Mouse (Mus musculus): ENCODE results near the gene Zfp84. TPM values are rescaled to one million over a fixed set of nuclear protein-coding genes. Genes with fewer than 3 reads are reported as not detected.
"Not testable (repeated sequence)": the region's sequence is repeated elsewhere in the genome, so short reads cannot be mapped to it uniquely, and the experiment has no call there.

Zfp84 gene
- total RNA-seq (2017) = 22.0 and 26.1 TPM in 2 replicates

DNA sequence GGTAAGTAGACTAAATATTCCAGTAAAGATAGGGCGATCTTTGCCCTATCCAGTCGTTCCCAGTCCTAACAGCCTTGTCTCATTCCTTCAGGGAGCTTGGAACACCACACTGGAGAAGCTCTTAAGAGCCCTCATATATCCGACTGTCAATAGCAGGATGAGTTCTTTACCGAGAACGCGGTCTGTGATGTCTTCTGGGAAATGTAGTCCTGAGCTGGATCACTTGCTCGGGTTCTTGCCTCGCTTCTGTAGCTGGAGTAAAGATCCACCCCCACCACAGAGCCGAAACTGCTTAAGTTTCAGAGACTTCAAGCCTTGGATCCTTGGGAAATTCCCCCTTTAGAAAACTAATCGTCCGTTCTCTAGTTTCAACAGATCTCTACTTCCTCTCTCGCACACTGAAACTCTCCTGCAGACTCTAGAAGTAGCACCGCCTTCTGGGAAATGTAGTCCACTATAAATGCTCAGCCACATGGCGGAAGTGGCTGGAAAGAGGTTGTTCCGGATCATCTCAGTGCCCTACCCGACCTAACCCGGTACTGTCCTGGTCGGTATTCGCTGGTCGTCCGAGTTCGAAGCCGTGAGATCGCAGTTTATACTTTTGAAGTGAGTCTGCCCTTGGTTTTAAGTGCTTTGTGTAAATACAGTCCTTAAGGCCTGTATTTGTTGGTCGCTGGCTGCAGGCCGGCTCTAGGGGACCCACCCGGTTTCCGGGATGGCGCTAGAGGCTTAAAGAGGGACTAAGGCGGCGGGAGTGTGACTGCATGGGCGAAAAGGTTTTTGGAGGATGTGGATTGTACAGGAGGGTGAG lies at the start of gene Zfp84:
Gene Zfp84 (plus strand): TSS at position 463 of the 811 bp plus-strand sequence.
- ATAC-seq (replicated peaks; ENCODE audit: low read depth, poor library complexity, severe bottlenecking) = peak; percentile 94

DNA sequence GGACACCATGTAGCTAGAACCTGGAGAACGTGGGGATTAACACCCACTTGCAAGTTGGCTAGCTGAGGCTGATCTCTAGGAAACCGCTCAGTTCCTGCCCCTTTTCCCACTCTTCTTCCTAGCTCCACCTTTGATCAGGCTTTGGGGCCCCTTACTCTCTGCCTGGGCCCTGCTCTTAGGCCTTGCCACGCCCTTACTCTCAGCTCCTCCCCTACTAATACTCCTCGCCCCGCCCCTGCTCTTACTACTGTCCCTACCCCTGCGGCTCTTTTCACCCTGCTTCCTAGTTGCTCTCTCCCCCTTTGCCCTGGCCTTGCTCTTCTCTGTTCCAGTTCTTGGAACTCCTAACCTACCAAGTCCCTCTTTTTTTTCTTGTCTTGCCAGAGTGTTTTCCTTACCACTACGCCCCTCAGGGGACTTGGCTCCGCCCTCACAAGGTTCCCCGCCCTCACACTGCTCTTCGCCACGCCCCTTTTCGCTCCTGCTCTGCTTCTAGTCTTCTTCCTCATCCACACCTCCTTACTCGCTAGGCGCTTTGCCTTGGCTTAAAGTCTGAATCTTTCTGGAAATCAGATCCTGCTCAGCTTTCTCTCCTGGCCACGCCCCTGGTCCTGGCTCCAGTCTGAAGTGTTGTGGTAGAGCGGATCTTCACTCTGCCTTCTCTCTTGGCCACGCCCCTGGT lies 42.8 kb upstream of the Zfp84 start:
- ATAC-seq (replicated peaks; ENCODE audit: low read depth, poor library complexity, severe bottlenecking) = peak; percentile 60; the same call in 1 of the 2 replicates

DNA sequence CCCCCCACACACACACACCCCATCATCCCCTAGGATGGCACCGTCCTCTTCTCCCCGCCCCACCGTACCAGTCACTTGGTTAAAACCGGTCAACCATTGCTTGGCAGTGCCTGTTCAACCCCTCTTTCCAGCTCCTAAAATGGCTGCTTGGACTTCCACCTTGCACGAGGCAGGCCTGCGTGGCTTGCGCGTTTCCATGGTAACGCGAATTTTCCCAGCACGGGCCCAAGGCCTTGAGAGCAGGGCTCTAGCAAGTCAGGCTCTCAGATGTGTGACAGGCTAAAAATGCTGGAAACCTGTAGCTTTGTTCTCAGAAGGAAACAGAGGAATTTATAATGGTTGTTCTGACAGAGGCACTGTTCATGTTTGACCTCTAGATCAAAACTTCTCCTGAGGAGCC lies 41.5 kb upstream of the Zfp84 start, which contains the start of gene Catsperg2:
Gene Catsperg2 (minus strand): TSS at position 173 of the 400 bp plus-strand sequence.
- not testable (repeated sequence) for ATAC-seq (replicated peaks; ENCODE audit: low read depth, poor library complexity, severe bottlenecking)

DNA sequence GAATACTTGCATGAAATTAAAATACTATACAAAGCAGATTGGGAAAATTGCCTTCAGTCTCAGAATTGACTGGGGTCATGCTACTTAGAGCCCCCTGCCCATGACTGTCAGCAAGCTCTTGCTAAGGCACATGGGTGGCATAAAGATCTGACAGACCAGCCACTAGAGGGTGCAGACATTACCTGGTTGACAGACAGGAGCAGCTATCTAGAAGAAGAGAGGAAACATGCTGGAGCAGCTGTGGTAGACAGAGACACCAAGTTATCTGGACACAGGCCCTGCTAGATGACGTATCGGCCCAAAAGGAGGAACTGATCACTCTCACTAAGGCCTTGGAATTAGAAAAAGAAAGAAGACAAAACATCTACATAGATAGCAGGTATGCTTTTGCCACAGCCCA lies 40.3 kb upstream of the Zfp84 start:
- ATAC-seq (replicated peaks; ENCODE audit: low read depth, poor library complexity, severe bottlenecking) = no peak

DNA sequence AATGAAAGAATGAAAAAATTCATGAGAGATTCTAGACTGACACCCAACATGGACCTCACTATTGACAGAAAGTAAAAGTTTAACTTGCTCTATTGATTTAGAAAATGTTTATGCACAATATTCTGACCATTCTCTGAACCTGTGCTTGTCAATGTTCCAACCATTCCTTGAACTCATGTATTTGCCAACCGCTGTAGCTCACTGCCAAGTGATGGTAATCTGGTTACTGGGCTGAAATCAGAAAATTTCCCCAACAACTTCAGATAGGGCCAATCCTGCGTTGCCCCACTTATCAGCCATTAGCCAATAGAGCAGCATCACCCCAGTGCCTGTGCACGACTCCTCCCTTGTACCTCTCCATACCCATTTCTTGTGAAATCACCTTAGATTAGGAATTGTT lies 26.1 kb upstream of the Zfp84 start:
- ATAC-seq (replicated peaks; ENCODE audit: low read depth, poor library complexity, severe bottlenecking) = no peak

DNA sequence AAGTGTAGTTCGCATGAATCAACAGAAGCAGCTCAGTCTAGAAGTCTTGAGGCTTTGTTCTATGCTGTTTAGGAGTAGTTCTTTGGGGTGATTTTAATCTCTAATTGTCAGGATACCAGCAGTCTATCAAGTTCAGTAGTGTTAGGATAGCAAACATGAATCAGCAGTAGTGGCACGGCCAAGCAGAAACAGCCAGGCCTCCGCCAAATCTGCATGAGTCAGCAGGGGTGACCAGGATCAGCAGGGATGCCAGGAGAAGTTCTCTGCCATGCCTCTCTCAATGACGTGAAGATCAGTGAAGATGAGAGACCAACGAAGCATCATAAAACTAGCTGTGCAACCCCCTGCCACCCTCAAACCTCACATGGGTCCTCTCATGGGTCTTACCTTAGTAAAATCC lies 7.9 kb upstream of the Zfp84 start:
- ATAC-seq (replicated peaks; ENCODE audit: low read depth, poor library complexity, severe bottlenecking) = no peak

DNA sequence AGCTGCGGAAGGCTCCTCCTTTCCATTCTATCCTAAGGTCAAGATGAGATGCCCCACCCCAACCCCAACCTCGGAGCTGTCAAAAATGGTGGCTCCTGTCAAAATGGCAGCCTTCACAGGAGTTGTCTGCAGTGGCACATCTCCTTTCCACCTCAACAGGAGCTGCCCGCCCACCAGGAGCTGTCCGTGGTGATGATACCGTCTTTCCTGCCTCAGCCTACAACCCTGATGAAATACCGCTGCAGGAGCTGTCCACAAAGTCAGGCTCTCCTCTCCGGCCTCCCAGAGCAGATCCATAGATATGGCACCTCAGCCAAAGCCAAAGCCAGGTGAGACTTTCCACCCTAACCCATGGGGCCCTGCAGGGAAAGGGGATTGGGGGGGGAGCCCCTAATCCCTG lies 3.6 kb upstream of the Zfp84 start:
- ATAC-seq (replicated peaks; ENCODE audit: low read depth, poor library complexity, severe bottlenecking) = no peak

DNA sequence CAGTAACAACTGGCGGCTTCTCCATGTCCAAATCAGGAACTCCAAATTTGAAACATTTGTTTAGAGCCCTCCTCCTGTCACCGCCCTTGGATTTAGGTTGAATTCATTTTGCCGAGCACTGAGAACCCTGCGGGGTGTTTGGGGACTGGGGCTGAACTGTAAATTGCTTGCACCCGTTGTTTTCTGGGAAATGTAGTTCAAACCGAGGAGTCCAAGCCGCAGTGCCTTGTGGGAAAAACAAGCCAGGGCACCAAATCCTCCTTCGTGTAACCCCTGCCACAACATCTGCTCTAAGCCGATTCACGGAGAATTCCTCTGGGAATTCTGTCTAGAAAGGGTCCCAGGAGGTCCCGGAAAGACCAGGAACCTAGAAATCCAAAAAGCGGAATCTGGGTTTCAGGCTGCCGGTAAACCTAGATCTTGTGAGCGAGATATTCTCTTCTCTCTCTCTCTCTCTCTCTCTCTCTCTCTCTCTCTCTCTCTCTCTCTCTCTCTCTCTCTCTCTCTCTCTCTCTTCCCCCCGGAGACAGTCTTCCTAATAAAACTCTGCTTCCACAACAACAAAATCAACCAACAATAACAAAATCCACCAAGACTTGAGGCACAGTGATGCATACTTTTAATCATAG lies 1.2 kb upstream of the Zfp84 start:
- peak; percentile 71 for ATAC-seq (replicated peaks; ENCODE audit: low read depth, poor library complexity, severe bottlenecking)

DNA sequence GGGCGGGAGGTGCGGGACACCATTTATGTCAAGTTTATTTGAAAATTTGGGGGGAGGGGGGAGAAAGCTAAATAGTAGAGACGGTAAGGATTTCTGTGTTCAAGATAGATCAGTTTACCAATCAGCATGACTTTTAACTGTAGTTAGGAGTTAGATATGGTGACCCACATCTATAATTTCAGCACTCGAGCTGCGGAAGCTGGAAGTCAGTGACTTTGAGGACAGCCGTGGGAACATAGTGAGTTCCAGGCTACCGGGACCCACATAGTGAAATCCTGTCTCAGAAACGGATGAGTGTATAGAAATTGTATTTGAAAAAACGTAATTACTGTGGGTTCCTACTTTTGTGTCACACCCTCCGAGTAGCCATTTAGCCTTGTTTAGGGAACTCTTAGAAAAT lies 628 bp downstream of the Zfp84 start:
- ATAC-seq (replicated peaks; ENCODE audit: low read depth, poor library complexity, severe bottlenecking) = no peak

DNA sequence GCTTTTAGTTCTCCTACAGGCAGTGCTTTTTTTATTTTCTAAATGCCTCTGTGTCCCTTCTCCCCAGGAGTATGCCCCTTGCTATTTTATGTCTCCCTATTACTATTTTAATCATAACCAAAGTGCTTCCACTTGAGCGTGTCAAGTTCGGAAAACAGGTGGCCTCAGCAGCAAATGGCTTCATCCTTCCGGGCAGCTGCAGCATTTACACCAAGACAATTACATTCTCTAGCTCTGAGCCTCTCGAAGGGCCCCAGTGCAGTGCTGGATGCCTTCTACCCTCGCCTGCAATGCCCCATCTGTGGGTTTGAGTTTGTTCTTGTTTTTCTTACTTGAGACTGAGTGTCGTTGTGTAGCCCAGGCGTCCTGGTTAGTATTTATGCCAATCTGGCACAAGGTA lies 5.2 kb downstream of the Zfp84 start:
- ATAC-seq (replicated peaks; ENCODE audit: low read depth, poor library complexity, severe bottlenecking) = no peak

DNA sequence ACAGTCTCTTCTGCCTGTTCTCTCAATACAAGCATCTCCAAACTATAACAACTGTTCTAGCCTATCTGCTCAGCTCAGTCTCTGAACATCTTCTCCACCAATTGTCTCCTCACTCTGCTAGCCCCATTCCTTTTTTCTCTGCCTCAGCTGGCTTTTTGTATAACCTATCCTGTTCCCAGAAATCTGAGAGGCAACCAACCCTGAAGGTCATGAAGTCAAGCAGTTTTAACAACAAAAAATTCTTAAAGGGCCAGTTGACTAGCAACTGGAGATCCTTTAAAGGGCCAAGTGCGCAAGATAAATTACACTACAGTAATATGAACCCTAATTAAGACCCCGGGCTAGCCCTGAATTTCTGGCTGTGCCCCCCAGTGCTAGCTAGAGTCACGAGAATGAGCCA lies 6.0 kb downstream of the Zfp84 start:
- no peak for ATAC-seq (replicated peaks; ENCODE audit: low read depth, poor library complexity, severe bottlenecking)

DNA sequence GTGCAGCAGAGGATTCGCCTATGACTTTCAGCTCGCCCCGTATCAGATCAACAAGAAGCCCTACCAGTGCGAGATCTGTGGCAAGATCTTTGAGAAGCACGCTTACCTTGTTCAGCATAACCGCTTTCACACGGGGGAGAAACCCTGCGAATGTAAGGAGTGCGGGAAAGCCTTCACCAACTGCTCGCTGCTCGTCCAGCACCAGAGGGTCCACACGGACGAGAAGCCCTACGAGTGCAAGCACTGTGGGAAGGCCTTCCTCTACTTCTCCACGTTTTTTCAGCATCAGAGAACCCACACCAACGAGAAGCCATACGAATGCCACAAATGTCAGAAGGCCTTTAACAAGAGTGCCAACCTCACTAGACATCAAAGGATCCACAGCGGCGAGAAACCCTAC lies 8.2 kb downstream of the Zfp84 start:
- ATAC-seq (replicated peaks; ENCODE audit: low read depth, poor library complexity, severe bottlenecking) = no peak

DNA sequence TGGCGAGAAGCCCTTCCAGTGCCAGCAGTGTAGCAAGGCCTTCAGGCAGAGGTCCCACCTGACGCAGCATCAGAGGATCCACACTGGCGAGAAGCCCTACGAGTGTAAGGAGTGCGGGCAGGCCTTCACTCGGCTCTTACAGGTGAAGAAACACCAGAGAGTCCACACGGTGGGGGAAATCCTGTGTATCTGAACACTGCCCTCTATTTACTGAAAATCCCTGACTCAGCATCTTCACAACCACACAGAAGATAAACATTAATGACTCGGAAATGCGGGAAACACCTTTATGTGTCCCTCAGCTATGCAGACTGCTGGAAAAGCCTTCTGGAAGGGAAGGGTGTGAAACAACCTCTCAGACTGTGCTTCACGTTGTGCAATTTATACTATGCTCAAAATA lies 9.0 kb downstream of the Zfp84 start:
- no peak for ATAC-seq (replicated peaks; ENCODE audit: low read depth, poor library complexity, severe bottlenecking)

DNA sequence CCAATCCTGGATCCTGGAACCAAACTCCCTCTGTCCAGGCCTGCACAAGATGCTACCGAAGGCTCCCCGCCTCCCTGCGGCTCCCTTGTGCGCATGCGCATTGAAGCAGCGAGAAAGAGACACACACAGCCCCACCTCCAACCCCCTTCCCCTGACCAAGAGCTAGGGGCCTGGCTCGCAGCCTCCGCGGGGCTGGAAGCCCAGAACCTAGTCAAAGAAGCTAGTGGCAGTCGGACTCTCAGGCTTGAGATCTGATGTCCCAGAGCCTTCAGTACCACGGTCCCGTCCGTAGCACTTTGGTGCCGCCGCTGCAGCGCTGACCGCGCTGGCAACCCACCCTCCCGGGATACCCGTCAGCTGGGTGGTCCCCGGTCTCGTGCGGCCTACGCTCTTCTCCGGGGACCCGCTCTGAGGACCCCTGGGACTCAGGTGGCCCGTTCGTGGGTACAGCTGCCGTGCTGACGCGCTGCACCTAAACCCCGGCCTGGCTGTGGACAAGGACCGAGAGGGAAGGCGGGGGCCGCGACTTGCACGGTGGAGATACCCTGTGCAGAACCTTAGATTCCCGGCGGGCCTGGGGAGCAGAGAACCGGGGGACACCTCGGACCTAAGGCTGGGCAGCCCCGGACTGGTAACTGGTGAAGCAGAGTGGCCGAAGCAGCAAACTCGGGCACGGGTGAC lies 15.7 kb downstream of the Zfp84 start, which contains the start of gene Zfp30:
Gene Zfp30 (plus strand): TSS at position 128 of the 681 bp plus-strand sequence.
- peak; percentile 96 for ATAC-seq (replicated peaks; ENCODE audit: low read depth, poor library complexity, severe bottlenecking)

DNA sequence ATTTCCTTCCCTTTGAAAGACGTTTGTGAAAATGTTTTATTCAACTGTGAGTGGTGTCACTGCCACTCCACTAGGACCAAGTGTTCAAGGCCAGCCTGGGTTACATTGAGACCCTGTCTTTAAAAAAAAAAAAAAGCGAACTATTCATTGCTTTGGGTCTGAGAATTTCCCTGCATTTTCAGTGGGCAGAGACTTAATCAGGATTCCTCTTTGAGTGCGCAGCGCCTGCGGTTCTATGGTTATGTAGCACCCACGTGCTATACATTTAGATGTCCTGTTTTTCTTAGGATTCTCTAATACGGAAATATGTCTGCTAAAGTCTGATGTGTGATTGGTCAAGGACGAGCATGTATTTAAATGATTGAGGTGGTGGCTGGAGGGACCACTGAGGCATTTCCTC lies 16.7 kb downstream of the Zfp84 start:
- no peak for ATAC-seq (replicated peaks; ENCODE audit: low read depth, poor library complexity, severe bottlenecking)

DNA sequence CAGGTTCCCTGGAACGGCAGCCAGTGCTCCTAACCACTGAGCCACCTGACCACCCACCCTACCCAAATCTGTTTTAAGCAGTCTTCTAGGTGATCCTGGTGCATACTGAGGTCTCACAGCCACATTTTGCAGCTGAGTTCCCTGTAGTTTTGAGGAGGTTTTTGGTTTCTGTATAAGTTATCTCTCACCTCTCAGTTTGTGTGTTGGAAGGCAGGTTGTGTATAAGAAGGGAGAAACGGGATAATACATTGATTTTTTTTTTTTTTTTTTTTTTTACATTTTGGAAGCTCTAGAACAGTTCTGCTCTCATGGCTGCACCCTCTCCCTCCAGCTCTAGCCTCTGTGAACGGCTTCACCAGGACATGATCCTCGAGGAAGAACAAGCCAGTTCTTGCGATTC lies 17.5 kb downstream of the Zfp84 start:
- ATAC-seq (replicated peaks; ENCODE audit: low read depth, poor library complexity, severe bottlenecking) = no peak

DNA sequence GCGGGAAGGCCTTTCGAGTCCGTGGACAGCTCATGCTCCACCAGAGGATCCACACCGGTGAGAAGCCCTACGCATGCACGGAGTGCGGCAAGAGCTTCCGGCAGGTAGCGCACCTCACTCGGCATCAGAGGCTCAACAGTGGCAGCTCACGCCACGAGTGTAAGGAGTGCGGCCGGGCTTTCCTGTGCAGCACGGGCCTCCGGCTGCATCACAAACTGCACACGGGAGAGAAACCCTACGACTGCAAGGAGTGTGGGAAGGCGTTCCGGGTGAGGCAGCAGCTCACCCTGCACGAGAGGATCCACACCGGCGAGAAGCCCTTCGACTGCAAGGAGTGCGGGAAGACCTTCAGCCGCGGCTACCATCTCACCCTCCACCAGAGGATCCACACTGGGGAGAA lies 24.6 kb downstream of the Zfp84 start:
- no peak for ATAC-seq (replicated peaks; ENCODE audit: low read depth, poor library complexity, severe bottlenecking)

DNA sequence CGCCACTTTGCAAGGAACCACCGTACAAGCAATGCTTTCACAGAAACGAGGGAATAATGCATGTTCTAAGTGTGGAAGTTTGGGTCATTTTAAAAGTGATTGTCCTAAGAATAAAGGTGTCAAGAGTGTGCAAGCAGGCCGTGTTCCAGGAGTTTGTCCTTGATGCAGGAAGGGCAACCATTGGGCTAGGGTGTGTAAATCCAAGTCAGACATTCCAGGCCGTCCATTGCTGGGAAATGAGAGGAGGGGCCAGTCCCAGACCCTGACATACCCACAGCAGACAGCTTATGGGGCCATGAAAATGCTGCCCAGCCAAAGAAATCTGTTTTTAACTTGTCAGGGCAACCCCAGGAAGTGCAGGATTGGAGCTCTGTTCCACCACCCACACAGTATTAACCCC lies 38.7 kb downstream of the Zfp84 start:
- no peak for ATAC-seq (replicated peaks; ENCODE audit: low read depth, poor library complexity, severe bottlenecking)

DNA sequence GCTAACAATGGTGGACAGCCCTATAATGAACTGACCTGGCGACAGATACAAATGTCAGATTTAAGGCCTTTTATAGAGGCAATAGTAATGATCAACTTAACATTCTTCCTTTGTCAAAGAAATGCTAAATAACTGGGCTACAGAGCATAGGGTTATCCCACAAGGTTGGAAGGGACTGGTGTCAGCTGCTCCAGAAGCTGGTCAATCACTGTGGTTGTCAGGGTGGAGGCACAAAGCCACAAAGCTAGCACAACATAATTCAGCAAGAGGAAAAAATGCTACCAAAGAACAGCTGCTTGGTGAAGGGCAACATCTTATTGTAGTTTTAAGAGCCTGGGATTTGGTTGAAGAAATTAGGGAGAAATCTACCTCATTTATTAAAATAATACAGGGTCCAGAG lies 43.9 kb downstream of the Zfp84 start:
- ATAC-seq (replicated peaks; ENCODE audit: low read depth, poor library complexity, severe bottlenecking) = no peak

DNA sequence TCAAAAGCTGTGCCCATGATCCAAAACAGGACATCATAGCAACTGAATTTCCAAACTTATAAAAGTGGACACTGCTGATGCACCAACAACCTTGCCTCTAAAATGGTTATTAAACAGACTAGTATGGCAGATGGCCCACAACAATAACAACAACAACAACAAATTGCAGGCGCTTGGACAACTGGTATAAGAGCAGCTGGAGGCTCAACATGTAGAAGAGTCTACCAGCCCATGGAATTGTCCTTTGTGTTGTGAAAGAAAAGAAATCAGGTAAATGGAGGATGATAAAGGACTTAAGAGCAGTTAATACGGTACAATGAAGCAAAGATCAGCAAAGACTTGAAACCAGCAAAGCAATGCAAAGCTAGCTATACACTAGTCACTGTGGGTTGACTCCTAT lies 46.0 kb downstream of the Zfp84 start:
- no peak for ATAC-seq (replicated peaks; ENCODE audit: low read depth, poor library complexity, severe bottlenecking)

Measured in common myeloid progenitor, adult 5-6 weeks (primary cell).